11 mouse cellular contexts compared by ENCODE assay signal in genomic region chr11:87246724-87247493, GRCm38 (mm10).
DNase-seq lines count a peak whose midpoint lies in the region; ATAC-seq and TF ChIP-seq lines count a peak whose summit lies in the region.
"Had no signal": no experiment of that assay in that cellular context is flagged by ENCODE, and none has a peak within 500 bp of the region (broad histone marks: within the 10 kb centered on the region; RNA-seq: fewer than 3 reads in every experiment).

No protein-coding gene starts in this region.

- H3K9me3 ChIP-seq in kidney, postnatal 0 days (replicated peaks; ENCODE audit: low read length): no peaks in the 10 kb centered on the region
- H3K9me3 ChIP-seq: G1E had no signal

- no peak overlapping the region for H3K4me3 ChIP-seq in gastrocnemius, adult 2 months
- no peak overlapping the region for H3K4me3 ChIP-seq in kidney, postnatal 0 days (replicated peaks; ENCODE audit: low read depth, low read length)

- intact Hi-C loops in gastrocnemius, adult 2 months (cut with DNase I): no loop called here
- intact Hi-C loops in gastrocnemius, postnatal 14 days (cut with DNase I; ENCODE audit: low total_unique reads): no loop called here

- no peak for DNase-seq in gastrocnemius, adult 2 months
- no peak for DNase-seq in gastrocnemius, postnatal 14 days
- peak; percentile 51 for DNase-seq in kidney, postnatal 0 days (ENCODE audit: low spot score)
- DNase-seq in kidney, adult 8-10 months: no peak
- peak; percentile 32 for DNase-seq in thymus, postnatal 25 days
- DNase-seq in thymus, postnatal 10 days (ENCODE audit: low spot score in 2 of 2): no peak
- DNase-seq in adrenal gland, adult 2 months: no peak
- no peak for DNase-seq in spleen, adult 12 weeks (ENCODE audit: low spot score)
- DNase-seq: B cell, adult 2 months had no signal

- no peaks in the 10 kb centered on the region for H3K27me3 ChIP-seq in kidney, postnatal 0 days (ENCODE audit: insufficient read depth, low read length)

- no peaks in the 10 kb centered on the region for H3K36me3 ChIP-seq in kidney, postnatal 0 days (ENCODE audit: insufficient read depth, low read length)

- no peak; the same call in 1 of the 2 replicates for ATAC-seq in kidney, postnatal 0 days (replicated peaks; ENCODE audit: low FRiP score, low read depth)
- ATAC-seq: intestine, embryonic 16.5 days had no signal

- no peaks in the 10 kb centered on the region for H3K4me1 ChIP-seq in kidney, postnatal 0 days (replicated peaks; ENCODE audit: insufficient read depth, low read length)

- peak overlapping the region; percentile 43 for H3K27ac ChIP-seq in gastrocnemius, adult 2 months
- no peak overlapping the region for H3K27ac ChIP-seq in kidney, postnatal 0 days

- TF ChIP-seq CTCF in gastrocnemius, adult 2 months (IDR thresholded peaks at IDR 0.05): peak; percentile 19; the same call in 1 of the 2 replicates
- TF ChIP-seq CTCF in kidney, postnatal 0 days (IDR thresholded peaks at IDR 0.05; ENCODE audit: low read depth): peak; percentile 19; the same call in 1 of the 2 replicates

- no peak overlapping the region for H3K9ac ChIP-seq in kidney, postnatal 0 days (ENCODE audit: low read depth, low read length)

- WGBS in kidney, postnatal 0 days: 52% methylated on average over 9 of the region's 9 CpGs

- no peak overlapping the region for H3K4me2 ChIP-seq in kidney, postnatal 0 days (ENCODE audit: low read length)

Comparison
In these comparisons a context has a peak if more than half of its experiments do, and no peak if none do; other contexts are left out.
1. DNase-seq: peak in kidney, postnatal 0 days (single experiment) and thymus, postnatal 25 days (single experiment); none in gastrocnemius, adult 2 months (single experiment), gastrocnemius, postnatal 14 days (single experiment), kidney, adult 8-10 months (0 of 2), thymus, postnatal 10 days (0 of 2), adrenal gland, adult 2 months (single experiment) and spleen, adult 12 weeks (single experiment).